Mouse (Mus musculus) brain, embryonic 14.5 days (tissue): ENCODE results near the gene Sdc4. TPM values are rescaled to one million over a fixed set of nuclear protein-coding genes. Genes with fewer than 3 reads are reported as not detected.

ENCODE experiments used
- DNase-seq: peaks from one replicate; pipeline ENCODE4 v3.0.0-alpha.2; 2011; ENCODE audit warnings: low read depth
- CTCF ChIP-seq: fragments of 200-500 bp; IDR thresholded peaks from 2 replicates; pipeline ENCODE4 v1.5.1; 2012; ENCODE audit warnings: inconsistent platforms, mild to moderate bottlenecking, moderate library complexity, borderline replicate concordance; ENCODE audit not compliant: insufficient read depth, insufficient read length; ENCODE audit errors: extremely low read depth
- POLR2A ChIP-seq: fragments of 200-500 bp; IDR thresholded peaks from 2 replicates; pipeline ENCODE4 v1.6.1; 2012; ENCODE audit warnings: mild to moderate bottlenecking, inconsistent platforms, borderline replicate concordance; ENCODE audit not compliant: poor library complexity, insufficient read depth, insufficient read length, severe bottlenecking; ENCODE audit errors: extremely low read depth
- polyA plus RNA-seq: library from polyadenylated mRNA; depleted of rRNA; stranded (reverse); fragments of >200 nt; gene quantifications from 2 replicates; pipeline ENCODE4 v1.2.3, GENCODE M21; 2012; rRNA removed

The Sdc4 gene
- polyA plus RNA-seq, 1 experiment = 3.7 TPM

GRCm38 (mm10) chr2:164383656-164384399, 59.9 kb downstream of the Sdc4 start:
- TF ChIP-seq POLR2A = no peak
- TF ChIP-seq CTCF = no peak
- DNase-seq = peak; percentile 31

- TF ChIP-seq POLR2A = no peak
- no peak for TF ChIP-seq CTCF
Observed at GRCm38 (mm10) chr2:164382971-164383370, 60.7 kb downstream of the Sdc4 start.

GRCm38 (mm10) chr2:164381726-164382125, 62.0 kb downstream of the Sdc4 start:
- no peak for DNase-seq
- TF ChIP-seq POLR2A = no peak
- TF ChIP-seq CTCF = no peak; the same call in 1 of the 2 replicates

More at GRCm38 (mm10) chr2:164382971-164383370, 60.7 kb downstream of the Sdc4 start:
- no peak for DNase-seq

- DNase-seq = no peak
- TF ChIP-seq POLR2A (no peak), CTCF (no peak)
Observed at GRCm38 (mm10) chr2:164377478-164378426, 65.9 kb downstream of the Sdc4 start.

Other genes with a start within 250 kb of the Sdc4 start
- gene Wfdc15a, start 243.8 kb downstream of the Sdc4 start, polyA plus RNA-seq = not detected in 2 replicates
- not detected in 2 replicates for gene Wfdc15b, start 222.2 kb downstream of the Sdc4 start, polyA plus RNA-seq
- gene Svs2, start 205.4 kb downstream of the Sdc4 start, polyA plus RNA-seq = not detected in 2 replicates
- not detected in 2 replicates for gene Svs3b, start 187.2 kb downstream of the Sdc4 start, polyA plus RNA-seq
- gene Svs4, start 165.4 kb downstream of the Sdc4 start, polyA plus RNA-seq = not detected in 2 replicates
- not detected in 2 replicates for gene Svs3a, start 154.6 kb downstream of the Sdc4 start, polyA plus RNA-seq
- gene Svs6, start 127.1 kb downstream of the Sdc4 start, polyA plus RNA-seq = not detected in 2 replicates
- gene Svs5, start 111.1 kb downstream of the Sdc4 start, polyA plus RNA-seq = not detected in 2 replicates
- gene Slpi, start 54.8 kb downstream of the Sdc4 start, polyA plus RNA-seq = 0.22 TPM in 1 of 2 replicates, not detected in the other
- gene Rbpjl, start 40.7 kb downstream of the Sdc4 start, polyA plus RNA-seq = 0.04 and 0.10 TPM in 2 replicates
- 1.8 and 2.5 TPM in 2 replicates for gene Matn4, start 38.7 kb downstream of the Sdc4 start, polyA plus RNA-seq
- gene Sys1, start 13.1 kb upstream of the Sdc4 start, polyA plus RNA-seq = 69.6 and 82.0 TPM in 2 replicates
- 8.0 and 10.2 TPM in 2 replicates for gene Gm20458, start 17.1 kb upstream of the Sdc4 start, polyA plus RNA-seq
- gene Trp53tg5, start 29.8 kb upstream of the Sdc4 start, polyA plus RNA-seq = not detected in 2 replicates
- gene Dbndd2, start 42.2 kb upstream of the Sdc4 start, polyA plus RNA-seq = 11.4 and 13.1 TPM in 2 replicates
- 109 and 155 TPM in 2 replicates for gene Pigt, start 53.6 kb upstream of the Sdc4 start, polyA plus RNA-seq
- 3.9 and 5.3 TPM in 2 replicates for gene Wfdc2, start 118.5 kb upstream of the Sdc4 start, polyA plus RNA-seq
- not detected in 2 replicates for gene Spint3, start 129.6 kb upstream of the Sdc4 start, polyA plus RNA-seq
- not detected in 2 replicates for gene Wfdc6a, start 141.6 kb upstream of the Sdc4 start, polyA plus RNA-seq
- gene Eppin, start 149.7 kb upstream of the Sdc4 start, polyA plus RNA-seq = not detected in 2 replicates
- not detected in 2 replicates for gene Wfdc6b, start 169.6 kb upstream of the Sdc4 start, polyA plus RNA-seq
- not detected in 2 replicates for gene Wfdc8, start 169.7 kb upstream of the Sdc4 start, polyA plus RNA-seq
- gene Wfdc16, start 194.9 kb upstream of the Sdc4 start, polyA plus RNA-seq = not detected in 2 replicates
- not detected in 2 replicates for gene Wfdc10, start 212.2 kb upstream of the Sdc4 start, polyA plus RNA-seq
- not detected in 2 replicates for gene Wfdc9, start 212.7 kb upstream of the Sdc4 start, polyA plus RNA-seq
- not detected in 2 replicates for gene Wfdc11, start 230.2 kb upstream of the Sdc4 start, polyA plus RNA-seq
- not detected in 2 replicates for gene Wfdc13, start 241.2 kb upstream of the Sdc4 start, polyA plus RNA-seq